Mouse (Mus musculus) brown adipose tissue, adult 24 weeks (tissue): Measurements from ENCODE around the gene Rell1. TPM values are rescaled to one million over a fixed set of nuclear protein-coding genes. Genes with fewer than 3 reads are reported as not detected.

Experiments used
- H3K27ac ChIP-seq: fragments of 200-500 bp; replicated peaks from 2 replicates; pipeline ENCODE4 v1.5.1; 2012; ENCODE audit warnings: low read depth, mild to moderate bottlenecking, low read length
- H3K4me1 ChIP-seq: fragments of 200-500 bp; 2 replicates; pipeline ENCODE4 v1.6.1; 2012; ENCODE audit warnings: low read length, mixed read lengths; ENCODE audit not compliant: control insufficient read depth, insufficient read depth, insufficient read length
- H3K4me3 ChIP-seq: fragments of 200-500 bp; 2 replicates; pipeline ENCODE4 v1.5.1; 2012; ENCODE audit warnings: low read depth, mild to moderate bottlenecking, low read length, moderate library complexity; ENCODE audit not compliant: insufficient read depth
- polyA plus RNA-seq: library from polyadenylated mRNA; stranded (reverse); fragments of >200 nt; gene quantifications from 2 replicates; pipeline ENCODE4 v1.2.4, GENCODE M21; 2012; ENCODE audit not compliant: missing spikeins, insufficient read depth, insufficient read length

The Rell1 gene
- polyA plus RNA-seq, 1 experiment = 3.8 TPM

DNA sequence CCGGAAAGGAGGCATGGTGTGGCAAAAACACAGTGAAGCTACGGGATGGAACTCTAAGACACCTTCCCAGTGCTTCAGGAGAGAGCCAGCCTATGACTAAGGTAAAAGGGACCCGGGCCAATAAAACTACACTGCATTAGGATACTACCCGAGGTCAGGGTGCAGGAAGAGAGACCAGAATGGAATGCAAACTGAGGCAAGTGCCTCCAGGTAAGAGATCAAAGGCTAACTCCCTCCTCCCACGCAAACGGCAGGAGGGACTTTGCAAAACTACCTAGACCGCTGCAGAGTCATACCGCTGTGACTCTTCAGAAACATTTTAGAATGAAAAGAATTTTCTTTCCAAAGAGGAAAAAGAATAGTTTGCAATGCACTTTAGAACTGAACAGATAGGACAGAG, 4.1 kb downstream of the Rell1 start:
- Histone ChIP-seq H3K4me3 (no peak overlapping the region), H3K4me1 (peaks cover 3% of the 10 kb centered on the region; the same call in 1 of the 2 replicates), H3K27ac (no peak overlapping the region)

DNA sequence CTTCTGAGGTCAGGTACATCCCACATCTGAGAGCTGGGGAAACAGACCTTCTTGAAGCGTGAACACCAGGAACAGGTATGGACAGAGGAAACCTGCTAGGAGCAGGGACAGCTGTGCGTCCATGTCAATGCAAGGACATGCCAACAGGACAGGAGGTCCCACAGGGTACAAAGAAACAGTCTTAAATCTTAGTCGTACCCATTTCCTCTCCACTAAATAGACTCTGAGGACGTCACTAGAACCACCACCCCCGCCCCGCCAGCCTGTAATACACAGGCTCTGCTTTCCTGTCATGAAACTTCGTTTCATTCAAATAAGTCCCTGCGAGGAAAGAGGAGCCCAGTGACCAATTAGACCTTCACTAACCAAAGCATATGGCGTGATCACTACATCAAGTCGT, 7.0 kb downstream of the Rell1 start:
- Histone ChIP-seq H3K27ac (no peak overlapping the region), H3K4me3 (no peak overlapping the region), H3K4me1 (peaks cover 5% of the 10 kb centered on the region; the same call in 1 of the 2 replicates)

DNA sequence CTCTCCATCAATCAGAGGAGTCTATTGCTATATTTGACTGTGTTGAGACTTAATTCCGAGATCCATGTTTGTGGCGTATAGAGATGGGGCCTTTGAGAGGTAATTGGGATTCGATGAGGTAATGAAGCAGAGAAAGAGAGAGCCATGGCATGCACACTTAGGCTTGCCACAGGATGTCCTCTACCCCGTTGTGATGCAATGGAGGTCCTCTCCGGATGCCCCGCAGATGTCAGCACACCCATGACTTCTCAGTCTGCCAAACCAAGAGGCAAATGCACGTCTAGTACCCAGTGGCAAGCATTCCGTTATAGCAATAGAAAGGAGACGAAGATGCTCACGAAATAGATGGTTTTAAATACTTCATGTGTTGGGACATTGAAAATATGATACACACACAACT, 8.1 kb downstream of the Rell1 start:
- H3K27ac ChIP-seq = no peak overlapping the region
- H3K4me1 ChIP-seq = peaks cover 5% of the 10 kb centered on the region; the same call in 1 of the 2 replicates

DNA sequence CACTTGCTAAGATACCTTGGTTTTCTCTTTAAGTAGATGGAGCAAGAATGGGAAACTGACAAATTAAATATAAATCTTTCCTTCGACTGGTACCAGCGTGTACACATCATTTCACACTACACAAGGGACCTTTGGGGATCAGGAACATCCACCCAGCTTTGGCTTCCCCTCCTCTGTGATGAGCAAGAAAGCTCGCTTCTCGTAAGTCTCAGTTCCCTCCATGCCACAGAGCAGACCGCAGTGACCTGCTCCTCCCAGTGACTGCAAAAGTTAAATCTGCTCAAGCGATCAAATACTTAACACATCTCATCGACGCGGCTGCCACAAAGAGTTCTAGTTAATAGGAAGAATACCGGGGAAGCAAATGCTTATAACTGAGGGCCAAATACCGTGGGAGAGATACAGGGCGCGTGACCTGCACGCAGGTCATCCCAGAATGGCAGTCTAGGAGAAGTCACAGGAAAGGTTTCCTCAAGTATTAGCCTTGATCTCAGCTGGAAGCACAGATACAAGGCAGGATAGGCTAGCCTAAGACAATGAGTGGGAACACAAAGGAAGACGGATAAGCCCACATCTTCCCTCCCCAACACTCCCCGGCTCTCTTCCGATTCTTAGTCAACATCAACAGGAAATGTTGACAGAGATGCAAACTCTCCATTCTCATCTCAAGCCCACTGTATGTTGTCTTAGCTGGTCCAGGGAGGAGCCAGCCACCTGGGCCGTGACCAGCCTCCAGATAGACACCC, 9.6 kb downstream of the Rell1 start:
- Histone ChIP-seq H3K4me3 (no peak overlapping the region; the same call in 1 of the 2 replicates), H3K4me1 (peaks cover 5% of the 10 kb centered on the region; the same call in 1 of the 2 replicates), H3K27ac (no peak overlapping the region)

More for the DNA sequence above, 8.1 kb downstream of the Rell1 start:
- H3K4me3 ChIP-seq = no peak overlapping the region

DNA sequence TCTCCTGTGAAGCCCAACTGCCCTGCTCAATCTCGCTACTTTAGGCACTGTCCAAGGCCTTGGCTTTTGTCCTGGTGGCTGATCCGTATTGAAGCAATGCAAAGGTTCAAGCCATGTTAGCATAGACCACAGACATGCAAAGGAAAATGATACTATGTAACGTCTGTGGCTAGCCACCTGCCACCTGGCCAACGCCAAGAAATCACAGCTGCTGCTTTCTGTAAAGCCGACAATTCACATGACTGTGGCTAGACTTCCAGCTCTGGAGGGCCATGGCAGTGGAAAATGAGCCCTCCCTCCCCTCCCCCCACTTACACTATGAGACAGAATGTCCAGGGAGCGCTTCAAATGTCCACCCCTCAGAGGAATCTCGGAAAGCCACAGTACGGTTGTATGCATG, 11.1 kb downstream of the Rell1 start:
- no peak overlapping the region for H3K4me3 ChIP-seq
- H3K27ac ChIP-seq = no peak overlapping the region
- H3K4me1 ChIP-seq = peaks cover 9% of the 10 kb centered on the region

DNA sequence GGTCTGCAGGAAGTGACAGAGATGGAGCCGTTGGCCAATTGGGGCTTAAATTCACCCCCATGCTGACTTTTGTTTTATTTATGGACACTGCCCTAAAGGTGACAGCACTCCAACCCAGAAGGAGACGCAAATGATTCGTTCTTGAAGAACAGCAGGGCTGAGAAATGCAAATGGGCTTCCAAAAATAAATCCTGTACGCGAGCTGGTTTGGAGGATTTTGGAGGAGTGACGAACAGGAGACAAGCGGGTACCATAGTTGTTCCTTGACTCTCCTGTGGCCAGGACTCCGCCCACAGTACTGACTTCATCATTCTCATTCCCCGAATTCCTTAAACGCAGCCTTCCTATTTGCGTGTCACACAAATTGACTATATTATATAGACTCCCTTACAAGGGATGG, 12.3 kb downstream of the Rell1 start:
- Histone ChIP-seq H3K27ac (no peak overlapping the region), H3K4me3 (no peak overlapping the region), H3K4me1 (peaks cover 13% of the 10 kb centered on the region)

DNA sequence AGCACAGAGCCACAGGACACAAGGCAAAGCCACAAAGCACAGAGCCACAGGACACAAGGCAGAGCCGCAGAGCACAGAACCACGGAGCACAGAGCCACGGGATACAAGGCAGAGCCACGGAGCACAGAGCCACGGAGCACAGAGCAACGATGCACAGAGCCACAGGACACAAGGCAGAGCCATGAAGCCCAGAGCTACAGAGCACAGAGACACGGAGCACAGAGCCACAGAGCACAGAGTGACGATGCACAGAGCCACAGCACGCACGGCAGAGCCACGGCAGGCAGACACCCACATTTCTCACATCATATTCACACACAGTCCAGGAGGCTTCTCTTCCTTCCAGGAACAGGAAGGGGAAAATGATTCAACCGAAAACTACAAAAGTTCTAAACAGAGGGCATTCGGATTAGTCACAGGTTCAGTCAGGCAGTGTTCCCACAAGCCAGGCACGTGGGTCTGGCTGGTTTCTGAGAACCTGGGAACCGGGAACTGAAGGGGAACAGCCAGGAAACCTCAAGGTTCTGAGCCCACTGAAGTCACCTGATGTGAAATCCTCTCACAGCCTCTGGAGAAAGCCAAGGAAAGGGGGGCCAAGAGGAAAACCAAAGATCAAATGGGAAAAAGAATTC, 15.2 kb downstream of the Rell1 start:
- peaks cover 12% of the 10 kb centered on the region for H3K4me1 ChIP-seq
- H3K4me3 ChIP-seq = no peak overlapping the region
- H3K27ac ChIP-seq = no peak overlapping the region

DNA sequence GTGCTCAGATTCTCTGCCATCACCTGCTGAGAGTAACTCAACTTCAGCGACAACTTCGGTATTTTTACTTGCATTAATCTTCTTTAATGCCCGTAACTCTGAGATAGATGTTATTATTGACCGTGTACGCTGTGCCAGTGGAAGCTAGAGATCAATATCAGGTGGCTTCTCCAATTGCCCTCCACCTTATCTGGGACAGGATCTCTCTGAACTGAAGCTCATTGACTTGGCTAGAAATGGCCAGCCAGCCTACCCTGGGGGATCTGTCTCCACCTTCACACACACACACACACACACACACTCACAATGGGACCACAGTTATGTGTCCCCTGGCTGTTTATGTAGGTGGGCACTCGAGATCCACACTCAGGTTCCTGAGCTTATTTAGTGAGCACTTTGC, 16.7 kb downstream of the Rell1 start:
- peaks cover 12% of the 10 kb centered on the region for H3K4me1 ChIP-seq
- no peak overlapping the region for H3K27ac ChIP-seq
- H3K4me3 ChIP-seq = no peak overlapping the region

DNA sequence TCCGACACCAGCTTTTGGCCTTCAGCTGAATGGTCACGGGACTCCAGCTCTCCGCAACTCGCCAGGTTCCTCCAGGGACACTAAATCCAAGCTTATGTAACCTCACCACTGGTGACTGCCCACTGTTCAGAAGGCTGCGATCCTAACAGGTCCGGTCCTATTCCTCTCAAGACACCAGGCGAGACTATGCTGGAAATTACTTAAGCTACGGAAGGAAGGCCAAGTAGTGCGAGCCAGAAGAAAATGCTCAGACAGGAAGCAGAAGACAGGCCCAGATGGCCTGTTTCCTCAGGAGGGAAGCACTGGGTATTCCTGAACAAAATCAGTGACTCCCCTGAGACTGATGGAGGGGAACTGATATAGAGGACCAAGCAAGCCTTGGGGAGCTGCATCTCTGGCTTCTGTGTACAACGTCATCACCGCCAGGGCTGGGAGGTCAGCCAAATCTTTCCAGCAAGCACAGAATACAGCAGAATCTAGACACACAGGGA, 17.2 kb downstream of the Rell1 start:
- Histone ChIP-seq H3K4me3 (no peak overlapping the region), H3K4me1 (peaks cover 12% of the 10 kb centered on the region), H3K27ac (peak overlapping the region; percentile 25; the same call in 1 of the 2 replicates)

DNA sequence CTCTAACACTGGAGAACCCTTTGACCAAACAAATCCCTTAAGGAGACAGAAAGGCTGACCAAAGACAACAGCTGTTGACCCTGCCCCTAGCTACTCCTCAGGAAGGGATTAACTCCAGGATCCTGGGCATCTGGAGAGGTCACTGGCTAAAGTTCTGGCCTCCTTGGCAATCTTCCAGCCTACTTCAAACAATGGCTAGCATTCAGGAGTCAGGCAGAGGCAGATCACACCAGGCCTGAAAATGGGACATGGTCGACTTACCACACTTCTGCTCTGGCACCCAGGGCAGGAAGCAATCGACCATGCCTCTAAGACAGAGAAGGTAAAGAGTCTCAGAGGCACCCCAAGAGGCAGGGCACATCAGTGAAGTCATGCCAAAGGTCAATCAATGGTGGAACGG, 19.5 kb downstream of the Rell1 start:
- Histone ChIP-seq H3K4me3 (no peak overlapping the region), H3K4me1 (peaks cover 12% of the 10 kb centered on the region), H3K27ac (no peak overlapping the region)

DNA sequence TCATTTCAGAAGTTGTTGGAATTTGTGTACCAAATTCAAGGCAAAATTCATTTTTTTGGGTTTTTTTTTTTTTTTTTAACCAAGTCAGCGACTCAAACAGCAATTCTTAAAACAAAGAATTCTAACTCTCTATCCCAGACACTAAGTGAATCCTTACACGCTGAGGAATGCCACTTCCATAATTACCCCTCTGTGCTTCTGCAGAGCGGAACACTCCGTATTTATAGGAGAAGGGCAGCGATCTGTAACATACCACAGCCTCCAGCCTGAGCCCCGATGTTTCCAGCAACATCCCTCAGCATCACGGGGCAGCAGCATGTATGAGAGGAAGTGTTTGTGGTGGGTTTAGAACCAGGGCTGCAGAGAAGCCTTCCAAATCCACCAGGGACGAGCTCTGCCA, 21.2 kb downstream of the Rell1 start:
- Histone ChIP-seq H3K4me1 (peaks cover 8% of the 10 kb centered on the region; the same call in 1 of the 2 replicates), H3K27ac (no peak overlapping the region), H3K4me3 (no peak overlapping the region)

DNA sequence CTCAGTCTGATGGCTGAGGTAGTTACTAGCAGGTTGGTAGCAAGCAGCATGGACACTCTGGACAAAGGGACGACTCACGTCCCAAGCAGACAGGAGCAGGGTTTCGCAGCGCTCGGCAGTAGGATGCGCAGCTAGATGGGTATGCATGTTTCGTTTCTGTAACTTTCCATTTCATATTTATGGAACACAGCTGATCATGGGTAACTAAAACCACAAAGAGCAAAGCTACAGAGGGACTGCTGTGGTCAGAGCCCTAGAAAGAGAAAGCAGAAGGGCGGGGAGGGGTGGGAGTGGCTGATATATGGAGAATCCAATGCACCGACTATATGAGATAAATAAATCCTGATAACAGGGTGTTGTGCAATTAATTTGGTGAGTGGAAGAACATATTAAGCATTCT, 25.4 kb downstream of the Rell1 start:
- H3K4me1 ChIP-seq = 0 out of 2 replicates have a peak, but pooled peaks cover 3% of the 10 kb centered on the region
- H3K4me3 ChIP-seq = peak overlapping the region; percentile 3; the same call in 1 of the 2 replicates
- no peak overlapping the region for H3K27ac ChIP-seq

DNA sequence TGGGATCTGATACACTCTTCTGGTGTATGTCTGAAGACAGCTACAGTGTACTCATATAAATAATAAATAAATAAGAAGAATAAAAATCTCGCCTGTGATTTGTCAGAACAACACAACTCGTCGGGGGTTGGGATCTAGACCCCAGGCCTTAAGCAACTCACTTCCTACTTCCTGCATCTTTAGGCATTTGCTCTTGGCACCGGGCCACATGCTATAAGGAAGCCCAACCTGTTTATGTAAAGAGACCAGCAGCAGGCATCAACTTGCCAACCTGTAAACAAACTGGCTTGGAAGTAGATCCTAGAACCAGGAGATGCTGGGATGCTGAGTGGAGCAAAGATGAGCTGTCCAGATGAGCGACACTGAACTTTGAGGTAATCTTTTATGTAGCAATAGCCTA, 26.8 kb downstream of the Rell1 start:
- Histone ChIP-seq H3K4me3 (no peak overlapping the region), H3K4me1 (0 out of 2 replicates have a peak, but pooled peaks cover 5% of the 10 kb centered on the region), H3K27ac (no peak overlapping the region)

DNA sequence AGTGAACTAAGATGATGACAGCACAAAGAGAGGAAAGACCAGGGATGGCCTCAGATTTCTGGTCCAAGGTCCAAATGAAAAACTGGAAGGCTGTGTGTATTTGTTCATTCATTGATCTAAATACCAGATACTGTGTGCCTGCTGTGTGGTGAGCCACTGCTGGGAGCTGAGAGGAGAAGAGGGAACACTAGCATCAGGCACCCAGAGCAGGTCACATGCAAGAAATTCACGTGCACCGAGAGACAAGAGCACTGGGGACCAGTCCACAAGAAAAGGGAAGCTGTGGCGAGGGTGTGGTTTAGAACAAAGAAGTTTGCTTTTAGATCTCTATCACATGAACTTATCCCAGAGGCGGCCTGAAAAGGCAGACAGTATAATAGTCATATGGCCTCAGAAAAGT, 30.1 kb downstream of the Rell1 start:
- 0 out of 2 replicates have a peak, but pooled peaks cover 7% of the 10 kb centered on the region for H3K4me1 ChIP-seq
- no peak overlapping the region for H3K27ac ChIP-seq
- H3K4me3 ChIP-seq = no peak overlapping the region

DNA sequence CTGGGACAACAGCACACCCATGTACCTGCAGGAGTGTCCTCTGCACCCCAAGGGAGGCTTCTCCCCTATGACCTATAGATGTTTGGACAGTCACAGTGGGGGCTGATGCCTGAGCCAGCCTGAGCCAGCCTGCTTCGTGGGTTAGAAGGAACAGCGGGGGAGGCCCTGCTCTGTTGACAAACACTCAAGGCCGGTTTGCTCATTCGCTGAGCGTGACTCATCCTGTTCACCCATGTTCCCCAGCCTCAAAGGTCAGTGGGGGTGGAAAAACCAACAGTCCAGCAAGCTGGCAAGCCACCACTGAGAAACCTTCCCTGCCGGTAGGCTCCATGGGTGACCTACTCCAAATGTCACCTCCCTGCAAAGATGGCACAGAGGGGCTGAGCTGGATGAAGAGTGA, 32.0 kb downstream of the Rell1 start:
- Histone ChIP-seq H3K27ac (no peak overlapping the region), H3K4me3 (no peak overlapping the region), H3K4me1 (0 out of 2 replicates have a peak, but pooled peaks cover 7% of the 10 kb centered on the region)
